Mouse (Mus musculus): ENCODE data around the gene Tapbpl. TPM values are rescaled to one million over a fixed set of nuclear protein-coding genes. Genes with fewer than 3 reads are reported as not detected.
A peak's percentile ranks its signal among the peaks of the same experiment; 100 is the strongest.

The Tapbpl gene
- total RNA-seq, 2 experiments from 2014 or later: 3.2 to 4.2 TPM

- TF ChIP-seq CTCF (conservative IDR thresholded peaks at IDR 0.05): peak; percentile 13
- H3K27ac ChIP-seq: peak within 1 kb of the TSS; percentile 96
- peak; percentile 90 to 95 for DNase-seq (ENCODE audit: low spot score in 2 of 2)
- H3K4me3 ChIP-seq: peak within 1 kb of the TSS; percentile 78
Observed at GRCm38 (mm10) chr6:125215148-125215954, 16.3 kb downstream of the Tapbpl start, which contains the start of gene Vamp1. Gene Vamp1, plus strand, starts transcription at chr6:125215551.

- DNase-seq (ENCODE audit: low spot score in 2 of 2): no peak
- Histone ChIP-seq H3K4me3 (no peak overlapping the region), H3K27ac (peak overlapping the region; percentile 20; the same call in 1 of the 2 replicates)
- no peak for TF ChIP-seq CTCF (conservative IDR thresholded peaks at IDR 0.05)
Observed at GRCm38 (mm10) chr6:125213715-125214114, 17.9 kb downstream of the Tapbpl start.

- Histone ChIP-seq H3K4me3 (no peak overlapping the region), H3K27ac (peak overlapping the region; percentile 20; the same call in 1 of the 2 replicates)
- no peak for DNase-seq (ENCODE audit: low spot score in 2 of 2)
- no peak for TF ChIP-seq CTCF (conservative IDR thresholded peaks at IDR 0.05)
Observed at GRCm38 (mm10) chr6:125213129-125213528, 18.5 kb downstream of the Tapbpl start.

GRCm38 (mm10) chr6:125212621-125213020 lies 19.0 kb downstream of the Tapbpl start:
- Histone ChIP-seq H3K4me3 (no peak overlapping the region), H3K27ac (peak overlapping the region; percentile 20; the same call in 1 of the 2 replicates)
- TF ChIP-seq CTCF (conservative IDR thresholded peaks at IDR 0.05): no peak
- DNase-seq (ENCODE audit: low spot score in 2 of 2): no peak

GRCm38 (mm10) chr6:125210436-125210835 lies 21.2 kb downstream of the Tapbpl start:
- no peak overlapping the region for H3K27ac ChIP-seq
- no peak for DNase-seq (ENCODE audit: low spot score in 2 of 2)
- no peak overlapping the region for H3K4me3 ChIP-seq
- TF ChIP-seq CTCF (conservative IDR thresholded peaks at IDR 0.05): peak; percentile 20; the same call in 1 of the 2 replicates

- no peak overlapping the region for H3K4me3 ChIP-seq
- TF ChIP-seq CTCF (conservative IDR thresholded peaks at IDR 0.05): no peak; the same call in 1 of the 2 replicates
- peak overlapping the region; percentile 85 for H3K27ac ChIP-seq
- DNase-seq (ENCODE audit: low spot score in 2 of 2): no peak
Observed at GRCm38 (mm10) chr6:125197166-125197565, 34.5 kb downstream of the Tapbpl start.

- H3K4me3 ChIP-seq: no peak overlapping the region
- TF ChIP-seq CTCF (conservative IDR thresholded peaks at IDR 0.05): no peak
- DNase-seq (ENCODE audit: low spot score in 2 of 2): no peak
- H3K27ac ChIP-seq: peak overlapping the region; percentile 85
Observed at GRCm38 (mm10) chr6:125196301-125196700, 35.4 kb downstream of the Tapbpl start.

GRCm38 (mm10) chr6:125195541-125196075 lies 36.1 kb downstream of the Tapbpl start:
- no peak for TF ChIP-seq CTCF (conservative IDR thresholded peaks at IDR 0.05)
- H3K27ac ChIP-seq: peak overlapping the region; percentile 85
- DNase-seq (ENCODE audit: low spot score in 2 of 2): no peak
- no peak overlapping the region for H3K4me3 ChIP-seq

- Histone ChIP-seq H3K27ac (no peak overlapping the region), H3K4me3 (no peak overlapping the region)
- DNase-seq (ENCODE audit: low spot score in 2 of 2): no peak
- no peak for TF ChIP-seq CTCF (conservative IDR thresholded peaks at IDR 0.05)
Observed at GRCm38 (mm10) chr6:125193390-125193789, 38.3 kb downstream of the Tapbpl start.

GRCm38 (mm10) chr6:125192841-125193240 lies 38.8 kb downstream of the Tapbpl start:
- Histone ChIP-seq H3K4me3 (peak overlapping the region; percentile 98), H3K27ac (peak overlapping the region; percentile 98)
- no peak for DNase-seq (ENCODE audit: low spot score in 2 of 2)
- TF ChIP-seq CTCF (conservative IDR thresholded peaks at IDR 0.05): no peak

GRCm38 (mm10) chr6:125192016-125192714 lies 39.5 kb downstream of the Tapbpl start:
- peak overlapping the region; percentile 98 for H3K4me3 ChIP-seq
- no peak for TF ChIP-seq CTCF (conservative IDR thresholded peaks at IDR 0.05)
- H3K27ac ChIP-seq: peak overlapping the region; percentile 98
- DNase-seq (ENCODE audit: low spot score in 2 of 2): peak; percentile 86 to 92

GRCm38 (mm10) chr6:125191332-125192015 lies 40.2 kb downstream of the Tapbpl start, which contains the start of the genes Ncapd2 and Mrpl51:
Gene Ncapd2, minus strand, starts transcription at chr6:125191701.
Gene Mrpl51, plus strand, starts transcription at chr6:125191801.
- DNase-seq (ENCODE audit: low spot score in 2 of 2): peak; percentile 97 to 98
- peak within 1 kb of the TSS; percentile 98 for H3K27ac ChIP-seq
- peak within 1 kb of the TSS; percentile 98 for H3K4me3 ChIP-seq
- TF ChIP-seq CTCF (conservative IDR thresholded peaks at IDR 0.05): peak; percentile 55

All from layer of hippocampus, adult 2 months (tissue).